Mouse (Mus musculus): Measurements from ENCODE around the gene Hoxa2.

Gene Hoxa2

DNA sequence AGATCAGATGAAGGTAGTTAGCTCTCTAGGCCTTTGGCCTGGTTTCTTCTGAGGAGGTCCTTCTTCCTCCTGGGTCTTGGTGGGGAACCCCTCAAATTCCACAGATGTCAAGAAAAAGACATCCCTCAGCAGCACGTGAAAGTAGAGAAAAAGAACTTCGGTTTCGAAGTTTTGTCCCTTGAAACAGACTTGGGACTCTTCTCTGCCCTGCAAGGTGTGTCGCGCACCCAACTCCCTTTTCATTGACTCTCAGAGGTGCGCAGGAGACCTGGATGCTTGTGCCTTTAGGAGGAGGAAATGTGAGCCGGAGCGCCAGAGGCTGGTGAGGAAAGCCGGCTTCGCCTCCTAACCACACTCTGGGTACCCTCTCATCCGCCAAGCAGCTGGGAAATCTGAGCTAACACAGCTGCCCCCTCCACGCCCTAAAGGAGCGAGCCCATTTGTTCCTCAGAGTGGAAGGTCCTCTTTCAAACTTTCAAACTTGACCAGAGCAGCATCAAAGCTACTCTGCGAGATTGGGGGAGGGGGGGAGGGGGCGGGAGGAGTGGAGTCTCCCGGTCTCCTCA is 14.1 kb downstream of the Hoxa2 start:
- no peak for DNase-seq (ENCODE audit: low spot score in 2 of 2)

DNA sequence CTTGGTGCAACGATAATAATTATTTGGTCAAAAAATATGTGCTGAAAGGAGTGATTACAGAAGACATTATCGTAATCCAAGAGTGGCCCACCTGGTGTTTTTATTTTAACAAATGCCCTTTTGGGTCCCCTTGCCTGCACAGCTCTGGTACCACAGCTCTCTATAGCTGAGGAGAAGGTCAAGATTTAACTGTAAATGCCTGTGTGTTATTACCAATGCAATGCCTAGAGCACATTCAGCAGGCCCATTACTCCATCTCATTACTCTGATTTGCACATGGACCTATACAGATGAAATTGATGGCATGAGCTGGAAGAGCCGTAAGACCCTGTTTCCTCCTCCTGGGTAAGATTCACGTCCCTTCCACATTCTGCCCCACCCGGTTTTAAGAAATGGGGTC is 25.5 kb downstream of the Hoxa2 start:
- DNase-seq (ENCODE audit: low spot score in 2 of 2), result no peak

DNA sequence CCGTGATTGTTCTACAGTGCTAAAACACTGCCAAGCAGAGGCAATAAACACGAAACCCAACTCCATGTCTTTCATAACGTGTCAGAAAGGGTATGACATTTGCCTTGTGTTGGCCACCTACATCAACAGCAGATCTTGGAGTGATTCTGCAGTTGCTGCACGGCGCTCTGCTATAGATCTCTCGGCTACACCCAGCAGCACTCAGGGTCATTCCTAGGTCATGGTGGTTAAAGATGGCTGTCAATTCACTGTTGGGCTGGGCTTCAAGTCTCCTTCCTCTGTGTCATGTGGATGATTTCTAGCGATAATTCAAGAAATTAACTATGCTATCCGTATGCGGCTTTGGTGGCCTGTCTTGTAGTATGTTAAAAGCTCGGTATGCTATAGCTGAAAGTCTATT is 26.1 kb downstream of the Hoxa2 start:
- no peak for DNase-seq (ENCODE audit: low spot score in 2 of 2)

DNA sequence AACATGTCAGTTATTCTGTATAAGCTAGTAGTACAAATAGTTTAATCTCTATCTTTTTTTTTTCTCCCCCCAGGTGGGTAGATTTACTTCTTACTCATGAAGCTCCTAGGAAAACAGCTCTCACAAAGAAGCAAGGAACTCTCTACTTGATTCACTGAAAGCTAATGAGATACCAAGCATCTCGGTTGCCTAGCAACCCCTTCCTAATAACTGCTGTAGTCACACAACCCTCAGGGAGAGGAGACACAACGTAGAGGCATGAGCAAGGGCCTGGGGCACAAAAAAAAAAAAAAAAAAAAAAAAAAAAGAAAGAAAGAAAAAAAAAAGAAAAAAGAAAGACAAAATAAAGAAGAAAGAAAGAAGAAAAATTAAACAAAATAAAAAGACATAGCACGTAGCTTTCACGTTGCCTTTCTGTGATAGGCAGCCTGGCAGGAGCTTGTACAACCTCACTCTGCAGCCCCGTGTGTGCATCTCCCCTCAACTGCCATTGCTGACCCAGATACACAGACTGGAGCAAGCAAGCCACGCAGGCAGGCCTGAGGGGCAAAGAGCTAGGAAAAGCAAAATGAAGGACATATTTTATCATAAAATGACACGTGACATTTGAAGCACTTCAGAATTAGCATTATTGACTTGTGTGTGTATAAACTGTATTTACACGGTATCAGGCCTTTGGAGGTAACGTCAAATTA is 26.6 kb downstream of the Hoxa2 start:
- no peak for DNase-seq (ENCODE audit: low spot score in 2 of 2)

DNA sequence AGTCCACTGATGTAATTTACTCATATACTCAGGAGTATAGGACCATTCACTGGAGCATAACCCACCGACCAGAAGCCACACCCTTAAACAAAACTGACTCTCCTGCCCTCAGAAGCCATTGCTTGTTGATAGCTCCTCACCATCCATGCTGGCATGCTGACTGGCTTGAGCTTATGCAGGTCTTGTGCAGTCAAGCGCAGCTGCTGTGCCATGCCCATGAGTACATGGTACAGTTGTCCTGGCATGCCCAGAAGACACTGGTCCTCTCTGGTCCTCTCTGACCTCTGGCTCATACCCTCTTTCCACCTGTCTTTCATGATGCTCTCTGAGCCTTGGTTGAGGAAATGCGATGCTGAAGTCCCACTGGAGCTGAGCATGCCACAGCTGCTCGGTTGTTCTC is 41.0 kb downstream of the Hoxa2 start:
- no peak for DNase-seq (ENCODE audit: low spot score in 2 of 2)

DNA sequence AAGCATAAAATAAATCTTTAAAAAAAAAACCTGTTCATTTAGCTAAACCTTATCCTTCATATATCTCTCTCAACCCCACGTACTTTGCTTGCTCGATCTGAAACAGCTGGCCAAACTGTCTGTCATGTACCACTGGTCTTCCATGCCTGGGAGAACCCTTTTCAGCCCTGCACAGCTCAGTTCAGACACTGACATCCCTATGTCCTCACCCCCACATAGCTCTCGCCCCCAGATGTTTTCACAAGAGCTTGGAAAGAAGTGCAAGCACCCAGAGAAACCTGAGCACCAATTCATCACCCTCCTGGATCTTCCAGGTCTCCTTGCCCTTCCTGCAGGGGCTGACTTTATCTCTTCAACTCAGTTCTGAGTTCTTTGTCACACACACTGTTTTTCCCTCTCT is 43.5 kb downstream of the Hoxa2 start:
- no peak for DNase-seq (ENCODE audit: low spot score in 2 of 2)

DNA sequence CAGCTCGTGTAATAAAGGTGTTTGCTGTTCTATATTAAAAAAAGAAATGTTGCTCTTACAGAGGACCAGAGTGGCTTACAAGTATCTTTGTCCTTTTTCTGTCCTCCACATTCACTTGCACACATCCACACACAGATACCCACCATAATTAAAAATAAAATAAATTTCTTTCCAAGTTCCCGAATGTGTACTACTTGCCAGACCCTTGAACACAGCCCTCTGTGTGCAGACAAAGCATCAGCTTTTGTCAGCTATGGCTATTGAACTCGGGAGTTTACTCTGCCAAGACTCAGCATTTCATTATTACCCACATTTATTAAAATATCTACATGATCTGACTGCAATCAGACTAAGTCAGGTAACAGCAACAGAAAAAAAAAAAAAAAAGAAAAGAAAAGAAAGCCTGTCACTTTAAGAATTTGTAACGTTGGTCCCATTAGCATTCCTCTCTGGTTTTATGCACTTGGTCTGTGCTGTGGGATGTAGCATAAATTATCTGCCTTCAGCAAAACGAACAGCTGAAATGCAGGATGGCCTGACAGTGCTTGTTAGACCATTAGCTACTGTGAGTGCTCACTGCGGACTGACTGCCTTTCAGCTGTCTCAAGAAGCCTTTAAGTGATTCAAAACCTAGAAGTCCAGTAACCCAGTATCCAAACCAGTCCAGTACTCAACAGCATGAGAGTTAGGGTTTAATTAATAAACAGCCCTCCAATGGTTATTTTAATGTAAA is 45.6 kb downstream of the Hoxa2 start:
- no peak for DNase-seq (ENCODE audit: low spot score in 2 of 2)

DNA sequence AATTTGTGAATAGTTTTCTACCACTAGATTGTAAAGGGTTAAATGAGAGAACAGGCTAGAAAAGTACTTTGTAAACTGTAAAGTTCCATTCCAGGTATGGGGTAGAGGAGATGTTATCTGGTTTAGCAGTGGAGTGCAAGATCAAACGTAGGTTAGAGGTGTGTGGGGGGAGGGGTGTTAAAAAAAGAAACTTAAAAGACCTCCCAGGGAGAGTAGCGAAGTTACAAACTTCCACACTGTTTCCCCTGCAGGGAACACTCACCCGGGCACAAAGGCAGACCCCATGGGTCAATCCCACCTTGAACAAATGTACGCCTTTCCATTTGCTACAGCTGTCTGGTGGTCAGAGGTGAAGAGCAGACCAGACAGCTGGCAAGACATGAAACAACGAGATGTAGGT is 48.7 kb downstream of the Hoxa2 start:
- no peak for DNase-seq (ENCODE audit: low spot score in 2 of 2)
